Mouse (Mus musculus): Measurements from ENCODE around the gene Cdk5r1.

- TF ChIP-seq CTCF (IDR thresholded peaks at IDR 0.05; ENCODE audit: low read depth, low read length) = no peak
- TF ChIP-seq GATA1 (IDR thresholded peaks at IDR 0.05; ENCODE audit: borderline replicate concordance, low read length) = no peak
- no peak for TF ChIP-seq GATA2 (IDR thresholded peaks at IDR 0.05; ENCODE audit: borderline replicate concordance, low read depth, low read length)
Observed at GRCm38 (mm10) chr11:80430366-80430910, 46.4 kb upstream of the Cdk5r1 start.

Measured in G1E (cell line).